Mouse (Mus musculus): ENCODE data around the gene Prok2.

DNA sequence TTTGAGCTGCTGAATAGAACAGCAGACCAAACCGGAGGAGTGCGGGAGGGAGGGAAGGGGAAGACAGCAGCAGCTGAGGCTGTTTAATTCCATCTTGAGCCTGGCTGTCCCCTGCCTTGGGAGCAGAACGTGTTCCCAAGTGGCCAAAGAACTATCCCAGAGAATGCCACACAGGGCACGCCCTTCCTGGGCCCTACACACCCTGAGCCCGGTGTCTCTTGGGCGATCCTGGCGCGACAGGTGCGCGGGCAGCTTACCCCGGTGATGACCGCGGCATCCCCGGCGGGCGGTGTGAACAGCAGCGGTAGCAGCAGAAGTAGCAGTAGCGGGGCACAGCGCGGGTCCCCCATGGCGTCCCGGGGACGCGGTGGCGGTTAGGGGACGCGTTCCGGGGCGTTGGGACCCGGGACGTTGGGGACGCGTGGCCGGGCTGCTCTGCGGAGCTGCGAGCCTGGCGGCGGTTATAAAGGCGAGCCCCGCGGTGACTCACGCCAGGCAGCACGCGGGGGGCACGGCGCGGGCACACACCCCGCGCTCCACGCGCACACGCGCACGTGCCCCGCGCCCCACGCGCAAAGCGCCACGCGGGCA is at the start of gene Prok2:
- TF ChIP-seq CTCF (IDR thresholded peaks at IDR 0.05; ENCODE audit: extremely low read depth, insufficient read length, insufficient replicate concordance, low read depth, low read length) = no peak
- no peak for TF ChIP-seq POLR2A (IDR thresholded peaks at IDR 0.05; ENCODE audit: low read depth, low read length)
